Mouse (Mus musculus): ENCODE results near the gene Ap4e1.

Gene Ap4e1

GRCm38 (mm10) chr2:127008469-127008998 is at the start of gene Ap4e1:
Gene Ap4e1, plus strand, starts transcription at chr2:127008717.
- peak; percentile 94 to 96 for DNase-seq (ENCODE audit: low spot score in 2 of 2)

- DNase-seq (ENCODE audit: low spot score in 2 of 2), result no peak
Observed at GRCm38 (mm10) chr2:126961696-126962095, 46.8 kb upstream of the Ap4e1 start.

- no peak for DNase-seq (ENCODE audit: low spot score in 2 of 2)
Observed at GRCm38 (mm10) chr2:126977428-126977827, 31.1 kb upstream of the Ap4e1 start.

GRCm38 (mm10) chr2:126983221-126983620 is 25.3 kb upstream of the Ap4e1 start:
- no peak for DNase-seq (ENCODE audit: low spot score in 2 of 2)

GRCm38 (mm10) chr2:126989919-126990318 is 18.6 kb upstream of the Ap4e1 start:
- DNase-seq (ENCODE audit: low spot score in 2 of 2), result no peak

GRCm38 (mm10) chr2:126992742-126993141 is 15.8 kb upstream of the Ap4e1 start:
- DNase-seq (ENCODE audit: low spot score in 2 of 2), result no peak

GRCm38 (mm10) chr2:126994384-126995166 is 13.9 kb upstream of the Ap4e1 start:
- no peak for DNase-seq (ENCODE audit: low spot score in 2 of 2)

- DNase-seq (ENCODE audit: low spot score in 2 of 2), result peak; percentile 47 to 64
Observed at GRCm38 (mm10) chr2:126996737-126997136, 11.8 kb upstream of the Ap4e1 start.

- DNase-seq (ENCODE audit: low spot score in 2 of 2), result no peak
Observed at GRCm38 (mm10) chr2:126998219-126998618, 10.3 kb upstream of the Ap4e1 start.

- no peak for DNase-seq (ENCODE audit: low spot score in 2 of 2)
Observed at GRCm38 (mm10) chr2:127000406-127001324, 7.9 kb upstream of the Ap4e1 start.

GRCm38 (mm10) chr2:127004046-127004445 is 4.5 kb upstream of the Ap4e1 start:
- no peak for DNase-seq (ENCODE audit: low spot score in 2 of 2)

- DNase-seq (ENCODE audit: low spot score in 2 of 2), result peak; percentile 35 to 37
Observed at GRCm38 (mm10) chr2:127006634-127007370, 1.7 kb upstream of the Ap4e1 start.

GRCm38 (mm10) chr2:127007509-127007908 is 1.0 kb upstream of the Ap4e1 start:
- DNase-seq (ENCODE audit: low spot score in 2 of 2), result no peak

- peak; percentile 41 to 47 for DNase-seq (ENCODE audit: low spot score in 2 of 2)
Observed at GRCm38 (mm10) chr2:127035006-127035605, 26.6 kb downstream of the Ap4e1 start.

GRCm38 (mm10) chr2:127037299-127037698 is 28.8 kb downstream of the Ap4e1 start:
- no peak for DNase-seq (ENCODE audit: low spot score in 2 of 2)

GRCm38 (mm10) chr2:127061471-127061870 is 53.0 kb downstream of the Ap4e1 start:
- no peak for DNase-seq (ENCODE audit: low spot score in 2 of 2)

GRCm38 (mm10) chr2:127068806-127069205 is 60.3 kb downstream of the Ap4e1 start:
- DNase-seq (ENCODE audit: low spot score in 2 of 2), result no peak

GRCm38 (mm10) chr2:127069781-127070434 is 61.4 kb downstream of the Ap4e1 start:
- DNase-seq (ENCODE audit: low spot score in 2 of 2), result no peak

GRCm38 (mm10) chr2:127070435-127070841 is 61.9 kb downstream of the Ap4e1 start, which contains the start of gene Blvra:
Gene Blvra, plus strand, starts transcription at chr2:127070665.
- DNase-seq (ENCODE audit: low spot score in 2 of 2), result peak; percentile 92 to 94

- DNase-seq (ENCODE audit: low spot score in 2 of 2), result no peak
Observed at GRCm38 (mm10) chr2:127070879-127071278, 62.4 kb downstream of the Ap4e1 start.

- DNase-seq (ENCODE audit: low spot score in 2 of 2), result no peak
Observed at GRCm38 (mm10) chr2:127074116-127074515, 65.6 kb downstream of the Ap4e1 start.
